Mouse (Mus musculus): ENCODE results near the gene Gm7995.
"Not testable (repeated sequence)": the region's sequence is repeated elsewhere in the genome, so short reads cannot be mapped to it uniquely, and the experiment has no call there.

Gm7995 gene

GRCm38 (mm10) chr14:42309910-42310309 lies at the start of gene Gm7995:
TSS of gene Gm7995 (plus strand) at chr14:42310210.
- DNase-seq (ENCODE audit: low read depth) = not testable (repeated sequence)

DNA sequence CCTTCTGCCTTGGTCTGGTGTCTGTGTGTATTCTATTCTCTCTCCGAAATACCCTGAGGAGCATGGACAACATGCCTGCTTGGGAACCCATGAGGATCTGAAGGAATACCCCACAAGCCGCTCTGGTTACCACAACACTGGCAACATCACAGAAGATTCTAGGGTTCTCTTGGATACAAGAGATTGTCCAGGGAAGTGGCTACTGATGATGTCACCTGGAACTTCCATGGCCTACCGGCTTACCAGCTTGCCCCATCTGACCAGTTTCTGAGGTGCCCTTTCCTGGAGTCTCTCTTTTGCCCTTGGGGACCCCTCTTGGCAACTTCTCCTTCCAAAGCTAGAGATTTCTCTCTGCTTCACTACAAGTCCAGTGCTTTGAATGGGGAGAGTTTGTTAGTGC lies 12.8 kb upstream of the Gm7995 start, which contains the start of gene Gm9611:
TSS of gene Gm9611 (minus strand) at position 101 of the 400 bp plus-strand sequence.
- not testable (repeated sequence) for DNase-seq (ENCODE audit: low read depth)
